Mouse (Mus musculus) stomach, postnatal 0 days (tissue): ENCODE results near the gene Dusp3. TPM values are rescaled to one million over a fixed set of nuclear protein-coding genes. Genes with fewer than 3 reads are reported as not detected.
A peak's percentile ranks its signal among the peaks of the same experiment; 100 is the strongest.

ENCODE experiments used
- ATAC-seq: fragments of 200-750 bp; cut with Nextera tagmentation; 2 replicates; pipeline ENCODE4 v1.8.0; 2017; ENCODE audit not compliant: low FRiP score, low TSS enrichment
- DNase-seq: peaks from one replicate; pipeline ENCODE4 v3.0.0-alpha.2; 2016; ENCODE audit warnings: low spot score
- H3K27ac ChIP-seq: fragments of 300-500 bp; sonication (generic); replicated peaks from 2 replicates; pipeline ENCODE4 v1.5.1; 2014; ENCODE audit warnings: mild to moderate bottlenecking, control low read depth
- H3K27me3 ChIP-seq: fragments of 300-500 bp; sonication (generic); 2 replicates; pipeline ENCODE4 v1.6.1; 2014; ENCODE audit warnings: low read length; ENCODE audit not compliant: control insufficient read depth, insufficient read depth
- H3K36me3 ChIP-seq: fragments of 300-500 bp; sonication (generic); 2 replicates; pipeline ENCODE4 v1.6.1; 2014; ENCODE audit warnings: low read length, mixed read lengths; ENCODE audit not compliant: control insufficient read depth, insufficient read depth
- H3K4me1 ChIP-seq: fragments of 300-500 bp; sonication (generic); replicated peaks from 2 replicates; pipeline ENCODE4 v1.6.1; 2014; ENCODE audit warnings: antibody characterized with exemption; ENCODE audit not compliant: control insufficient read depth, insufficient read depth
- H3K4me2 ChIP-seq: fragments of 300-500 bp; sonication (generic); replicated peaks from 2 replicates; pipeline ENCODE4 v1.6.1; 2014; ENCODE audit warnings: low read depth, mild to moderate bottlenecking, control low read depth, moderate library complexity
- H3K4me3 ChIP-seq: fragments of 300-500 bp; sonication (generic); 2 replicates; pipeline ENCODE4 v1.5.1; 2014; ENCODE audit warnings: low read depth, low read length, control low read depth
- H3K9ac ChIP-seq: fragments of 300-500 bp; sonication (generic); 2 replicates; pipeline ENCODE4 v1.6.1; 2014; ENCODE audit warnings: mild to moderate bottlenecking, low read length, control low read depth, mixed read lengths
- H3K9me3 ChIP-seq: fragments of 300-500 bp; sonication (generic); 2 replicates; pipeline ENCODE4 v1.6.1; 2016; ENCODE audit warnings: low read length; ENCODE audit not compliant: control insufficient read depth
- CTCF ChIP-seq: IDR thresholded peaks from 2 replicates; pipeline ENCODE4 v1.5.1; 2016; ENCODE audit warnings: antibody characterized with exemption, low read depth, mild to moderate bottlenecking, moderate library complexity
- EP300 ChIP-seq: optimal IDR thresholded peaks from 2 replicates; pipeline ENCODE3; 2016; ENCODE audit warnings: antibody characterized with exemption
- WGBS: fragments of 180-500 bp; shearing (Covaris S2); extraction: QIAGEN DNeasy Blood & Tissue Kit; methylation state at CpG from one replicate; pipeline ENCODE4 v1.1.7; 2014; 5-methylcytosine and 5-hydroxymethylcytosine counted together
- polyA plus RNA-seq: library from polyadenylated mRNA; unstranded; fragments of >200 nt; fragmentation: Nextera tagmentation; extraction: Ambion mirVana; gene quantifications from 2 replicates; pipeline ENCODE4 v1.2.1, GENCODE M21; 2015

Dusp3 gene
- polyA plus RNA-seq, 1 experiment from 2014 or later = 22.8 TPM

DNA sequence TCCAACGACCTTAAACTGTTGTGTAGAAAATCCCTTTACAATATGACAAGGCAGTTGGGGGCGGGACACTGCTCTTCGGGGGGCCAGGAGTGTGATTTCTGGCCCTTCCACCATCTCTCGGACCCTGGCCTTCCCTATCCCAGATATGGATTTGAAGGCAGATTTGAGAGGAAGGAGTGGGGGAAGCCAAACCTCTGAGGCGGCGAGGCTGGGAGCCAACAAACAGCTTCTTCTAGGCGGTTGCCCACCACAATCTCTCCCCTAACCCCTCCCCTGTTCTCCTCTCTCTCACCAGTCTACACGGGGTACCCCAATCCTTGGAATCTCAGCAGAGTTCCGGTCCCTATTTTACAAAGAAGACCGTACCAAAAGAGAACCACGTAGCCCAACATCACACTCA lies 23.8 kb downstream of the Dusp3 start:
- Histone ChIP-seq H3K9ac (no peak overlapping the region), H3K4me3 (no peak overlapping the region; the same call in 1 of the 2 replicates)

GRCm38 (mm10) chr11:101957476-101957875 lies 29.3 kb downstream of the Dusp3 start:
- 51% methylated on average over 5 of the region's 5 CpGs for WGBS
- Histone ChIP-seq H3K9me3 (no peaks in the 10 kb centered on the region), H3K9ac (no peak overlapping the region), H3K4me3 (no peak overlapping the region), H3K4me2 (no peak overlapping the region), H3K27me3 (no peaks in the 10 kb centered on the region), H3K27ac (no peak overlapping the region), H3K4me1 (peaks cover 8% of the 10 kb centered on the region), H3K36me3 (no peaks in the 10 kb centered on the region)
- DNase-seq (no peak), ATAC-seq (no peak)
- TF ChIP-seq EP300 (no peak), CTCF (no peak)

More for the DNA sequence above, 23.8 kb downstream of the Dusp3 start:
- TF ChIP-seq EP300 (no peak), CTCF (no peak)
- ATAC-seq (no peak), DNase-seq (no peak)
- WGBS = 13% methylated on average over 11 of the region's 11 CpGs
- Histone ChIP-seq H3K27ac (no peak overlapping the region), H3K9me3 (no peaks in the 10 kb centered on the region), H3K4me1 (0 out of 2 replicates have a peak, but pooled peaks cover 2% of the 10 kb centered on the region), H3K27me3 (peaks cover 19% of the 10 kb centered on the region; the same call in 1 of the 2 replicates), H3K36me3 (no peaks in the 10 kb centered on the region), H3K4me2 (peak overlapping the region; percentile 79)

DNA sequence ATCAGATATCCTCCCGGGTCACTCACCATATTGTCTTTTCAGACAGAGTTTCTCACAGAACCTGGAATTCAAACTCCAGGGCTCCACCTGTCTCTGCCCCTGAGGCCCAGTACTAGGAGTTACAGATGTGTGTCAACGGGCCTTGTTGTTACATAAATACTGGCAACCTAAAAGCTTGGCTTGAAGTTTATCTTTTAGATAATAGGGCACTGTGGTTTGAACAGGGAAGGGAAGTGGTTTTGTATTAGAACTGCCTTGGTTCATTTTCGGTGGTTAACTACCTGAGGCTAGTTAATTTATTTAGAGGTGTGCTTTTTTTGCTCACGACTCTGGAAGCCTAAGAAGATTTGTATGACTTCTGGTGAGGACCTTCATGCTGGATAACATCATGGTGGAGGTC lies 33.4 kb downstream of the Dusp3 start:
- Histone ChIP-seq H3K4me3 (no peak overlapping the region), H3K27ac (no peak overlapping the region), H3K27me3 (no peaks in the 10 kb centered on the region), H3K36me3 (no peaks in the 10 kb centered on the region), H3K4me2 (0 out of 2 replicates have a peak overlapping the region, but pooled peaks have one; percentile 31), H3K9ac (no peak overlapping the region), H3K4me1 (peaks cover 12% of the 10 kb centered on the region), H3K9me3 (no peaks in the 10 kb centered on the region)
- DNase-seq (no peak), ATAC-seq (no peak)
- 43% methylated on average over 4 of the region's 4 CpGs for WGBS
- no peak for TF ChIP-seq CTCF
- TF ChIP-seq EP300 = no peak

DNA sequence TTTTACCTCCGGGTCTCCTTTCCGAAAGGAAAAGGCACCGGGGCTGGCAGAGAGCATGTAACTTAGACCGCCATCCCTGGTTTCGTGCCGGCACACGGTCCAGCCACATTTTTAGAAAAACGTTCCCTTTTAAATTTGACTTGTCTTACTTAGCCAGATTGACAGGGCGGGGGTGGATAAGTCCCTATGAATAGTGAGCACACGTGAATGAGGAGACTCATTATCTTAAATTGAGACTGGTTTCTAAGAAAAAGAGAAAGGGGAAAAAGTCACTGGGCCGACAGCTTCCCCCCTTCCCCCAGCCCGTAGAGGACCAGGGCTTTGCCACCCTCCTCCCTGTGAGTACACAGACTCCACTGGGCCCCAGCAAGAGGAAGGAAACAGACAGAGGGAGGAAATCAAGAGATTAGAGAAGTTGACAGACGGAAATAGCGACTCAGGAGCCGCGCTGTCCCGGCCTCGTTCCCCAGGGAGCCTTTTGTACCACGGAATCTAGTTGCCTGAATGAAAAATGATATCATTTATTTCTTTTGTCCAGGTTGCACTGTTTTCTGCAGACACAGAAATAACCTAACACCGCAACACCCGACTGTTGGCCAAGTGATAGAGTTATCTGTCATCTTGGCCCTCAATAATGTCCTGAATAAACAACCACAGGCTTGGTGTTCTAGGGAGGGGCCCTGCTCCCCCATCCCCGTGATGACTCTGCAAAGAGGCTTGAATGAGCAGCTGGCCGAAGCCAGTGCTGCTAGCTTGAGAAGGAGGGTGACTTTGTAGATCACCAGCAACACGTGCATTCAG lies 34.1 kb downstream of the Dusp3 start:
- Histone ChIP-seq H3K4me3 (0 out of 2 replicates have a peak overlapping the region, but pooled peaks have one; percentile 6), H3K4me2 (peak overlapping the region; percentile 31; the same call in 1 of the 2 replicates), H3K4me1 (peaks cover 12% of the 10 kb centered on the region), H3K27ac (no peak overlapping the region), H3K36me3 (no peaks in the 10 kb centered on the region), H3K9ac (no peak overlapping the region), H3K9me3 (no peaks in the 10 kb centered on the region), H3K27me3 (no peaks in the 10 kb centered on the region)
- TF ChIP-seq EP300 (no peak), CTCF (no peak)
- DNase-seq = peak; percentile 27
- ATAC-seq = peak; percentile 62; the same call in 1 of the 2 replicates
- 19% methylated on average over 24 of the region's 24 CpGs for WGBS

DNA sequence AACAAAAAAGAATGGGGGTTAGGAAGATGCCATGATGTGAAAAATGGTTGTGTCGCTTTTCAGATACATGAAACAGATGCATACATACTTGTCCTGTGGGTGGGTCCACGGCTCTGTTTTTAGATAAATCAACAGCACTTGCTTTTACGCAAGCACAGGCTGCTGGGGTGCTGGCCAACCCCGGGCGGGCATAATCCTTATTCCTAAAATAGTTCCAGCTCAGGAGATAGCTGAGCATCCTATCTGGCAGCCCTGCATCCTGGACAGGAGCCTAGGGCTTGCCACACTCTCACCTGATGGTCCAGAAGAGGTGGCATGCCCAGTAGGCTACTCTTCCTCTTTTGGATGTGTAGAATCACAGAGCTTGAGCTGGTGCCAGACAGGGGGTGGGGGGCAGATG lies 36.8 kb downstream of the Dusp3 start:
- Histone ChIP-seq H3K4me1 (peaks cover 12% of the 10 kb centered on the region), H3K9ac (no peak overlapping the region), H3K27ac (no peak overlapping the region), H3K4me2 (no peak overlapping the region), H3K36me3 (no peaks in the 10 kb centered on the region), H3K9me3 (no peaks in the 10 kb centered on the region), H3K4me3 (no peak overlapping the region), H3K27me3 (no peaks in the 10 kb centered on the region)
- ATAC-seq (no peak), DNase-seq (no peak)
- TF ChIP-seq EP300 (no peak), CTCF (no peak)
- 66% methylated on average over 5 of the region's 5 CpGs for WGBS

DNA sequence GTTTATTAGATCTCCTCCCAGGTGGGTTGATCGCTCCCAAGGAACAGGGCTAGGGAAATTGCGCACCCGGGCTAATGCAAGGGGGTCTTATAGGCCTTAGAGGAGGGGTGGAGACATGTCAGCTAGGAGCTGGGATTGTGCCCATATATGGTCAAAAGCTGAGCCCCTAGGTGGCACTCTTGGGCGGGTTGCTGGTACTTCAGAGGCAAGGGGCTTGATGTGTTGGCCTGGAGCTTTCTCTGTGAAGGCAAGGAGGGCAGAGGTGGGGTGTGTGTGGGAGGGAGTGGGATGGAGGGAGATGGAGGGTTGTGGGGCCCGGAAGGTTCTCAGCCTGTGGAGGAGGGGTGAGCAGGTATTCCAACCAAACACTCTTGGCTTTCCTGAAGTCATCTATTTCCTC lies 40.3 kb downstream of the Dusp3 start:
- Histone ChIP-seq H3K4me3 (no peak overlapping the region), H3K9ac (no peak overlapping the region), H3K36me3 (no peaks in the 10 kb centered on the region), H3K27me3 (no peaks in the 10 kb centered on the region), H3K27ac (no peak overlapping the region), H3K4me1 (no peaks in the 10 kb centered on the region), H3K4me2 (no peak overlapping the region), H3K9me3 (no peaks in the 10 kb centered on the region)
- ATAC-seq (no peak), DNase-seq (no peak)
- whole genome bisulfite sequencing = 38% methylated on average over 5 of the region's 5 CpGs
- TF ChIP-seq EP300 = no peak
- peak; percentile 27; the same call in 1 of the 2 replicates for TF ChIP-seq CTCF
